Mouse (Mus musculus) left cerebral cortex, adult 18-20 months (tissue): ENCODE results near the gene Fbxl17. TPM values are rescaled to one million over a fixed set of nuclear protein-coding genes. Genes with fewer than 3 reads are reported as not detected.

Experiments
- DNase-seq, 2 experiments: peaks; one replicate each; pipeline ENCODE4 v3.0.0; 2021 to 2022; ENCODE audit warnings: low spot score in 2 of 2, mixed read lengths in 1 of 2
- total RNA-seq, 2 experiments: library from RNA; stranded (reverse); gene quantifications; 2 replicates each; pipeline ENCODE4 v1.2.3; 2021

The Fbxl17 gene
- total RNA-seq, 2 experiments from 2014 or later: 58.2 to 62.9 TPM

- DNase-seq: no peak
Measured at GRCm38 (mm10) chr17:63287413-63287812, 212.4 kb downstream of the Fbxl17 start.

GRCm38 (mm10) chr17:63285265-63285939 is 214.4 kb downstream of the Fbxl17 start:
- DNase-seq: peak; percentile 40 to 63

- no peak for DNase-seq
Measured at GRCm38 (mm10) chr17:63284074-63284473, 215.7 kb downstream of the Fbxl17 start.

- DNase-seq: peak in 1 of 2 experiments; percentile 28
Measured at GRCm38 (mm10) chr17:63282004-63282403, 217.8 kb downstream of the Fbxl17 start.

- DNase-seq: no peak
Measured at GRCm38 (mm10) chr17:63280990-63281389, 218.8 kb downstream of the Fbxl17 start.

GRCm38 (mm10) chr17:63279144-63279543 is 220.7 kb downstream of the Fbxl17 start:
- DNase-seq: no peak

GRCm38 (mm10) chr17:63273353-63273752 is 226.5 kb downstream of the Fbxl17 start:
- DNase-seq: no peak

- DNase-seq: no peak
Measured at GRCm38 (mm10) chr17:63272914-63273313, 226.9 kb downstream of the Fbxl17 start.

GRCm38 (mm10) chr17:63271000-63271399 is 228.8 kb downstream of the Fbxl17 start:
- DNase-seq: no peak

GRCm38 (mm10) chr17:63270513-63270912 is 229.3 kb downstream of the Fbxl17 start:
- no peak for DNase-seq

GRCm38 (mm10) chr17:63262674-63263073 is 237.1 kb downstream of the Fbxl17 start:
- no peak for DNase-seq

- no peak for DNase-seq
Measured at GRCm38 (mm10) chr17:63261508-63262141, 238.2 kb downstream of the Fbxl17 start.

GRCm38 (mm10) chr17:63259091-63259490 is 240.7 kb downstream of the Fbxl17 start:
- no peak for DNase-seq

GRCm38 (mm10) chr17:63246144-63246619 is 253.6 kb downstream of the Fbxl17 start:
- DNase-seq: no peak

GRCm38 (mm10) chr17:63245472-63245871 is 254.3 kb downstream of the Fbxl17 start:
- DNase-seq: no peak

- DNase-seq: no peak
Measured at GRCm38 (mm10) chr17:63242761-63243160, 257.1 kb downstream of the Fbxl17 start.

GRCm38 (mm10) chr17:63240731-63241106 is 259.1 kb downstream of the Fbxl17 start:
- DNase-seq: no peak

- no peak for DNase-seq
Measured at GRCm38 (mm10) chr17:63240021-63240730, 259.6 kb downstream of the Fbxl17 start.

GRCm38 (mm10) chr17:63236846-63237245 is 263.0 kb downstream of the Fbxl17 start:
- no peak for DNase-seq

GRCm38 (mm10) chr17:63236221-63236620 is 263.6 kb downstream of the Fbxl17 start:
- DNase-seq: no peak

GRCm38 (mm10) chr17:63235821-63236220 is 264.0 kb downstream of the Fbxl17 start:
- no peak for DNase-seq

GRCm38 (mm10) chr17:63229111-63229510 is 270.7 kb downstream of the Fbxl17 start:
- no peak for DNase-seq
